Mouse (Mus musculus) lung, embryonic 16.5 days (tissue): Measurements from ENCODE around the gene Lsm12. TPM values are rescaled to one million over a fixed set of nuclear protein-coding genes. Genes with fewer than 3 reads are reported as not detected.
A peak's percentile ranks its signal among the peaks of the same experiment; 100 is the strongest.

ENCODE experiments used
- ATAC-seq: fragments of 200-750 bp; cut with Nextera tagmentation; 2 replicates; pipeline ENCODE4 v1.8.0; 2017; ENCODE audit warnings: low read depth, mild to moderate bottlenecking, moderate library complexity
- H3K27ac ChIP-seq: fragments of 300-500 bp; sonication (generic); 2 replicates; pipeline ENCODE4 v1.5.1; 2014; ENCODE audit warnings: mild to moderate bottlenecking, control low read depth, low read length
- H3K27me3 ChIP-seq: fragments of 300-500 bp; sonication (generic); 2 replicates; pipeline ENCODE4 v1.6.1; 2014; ENCODE audit warnings: low read depth, low read length, mixed read lengths; ENCODE audit not compliant: control insufficient read depth, insufficient read depth
- H3K36me3 ChIP-seq: fragments of 300-500 bp; sonication (generic); 2 replicates; pipeline ENCODE4 v1.6.1; 2014; ENCODE audit warnings: low read length; ENCODE audit not compliant: control insufficient read depth, insufficient read depth
- H3K4me1 ChIP-seq: fragments of 300-500 bp; sonication (generic); replicated peaks from 2 replicates; pipeline ENCODE4 v1.6.1; 2014; ENCODE audit warnings: low read length, mixed read lengths; ENCODE audit not compliant: control insufficient read depth, insufficient read depth
- H3K4me2 ChIP-seq: fragments of 300-500 bp; sonication (generic); 2 replicates; pipeline ENCODE4 v1.6.1; 2014; ENCODE audit warnings: low read depth, low read length, control low read depth
- H3K4me3 ChIP-seq: fragments of 300-500 bp; sonication (generic); 2 replicates; pipeline ENCODE4 v1.5.1; 2014; ENCODE audit warnings: mild to moderate bottlenecking, low read length, control low read depth
- H3K9ac ChIP-seq: fragments of 300-500 bp; sonication (generic); 2 replicates; pipeline ENCODE4 v1.6.1; 2014; ENCODE audit warnings: low read length, control low read depth
- H3K9me3 ChIP-seq: fragments of 300-500 bp; sonication (generic); 2 replicates; pipeline ENCODE4 v1.6.1; 2016; ENCODE audit warnings: low read length; ENCODE audit not compliant: control insufficient read depth
- WGBS: fragments of 180-500 bp; shearing (Covaris S2); extraction: QIAGEN DNeasy Blood & Tissue Kit; methylation state at CpG from one replicate; pipeline ENCODE4 v1.1.7; 2014; 5-methylcytosine and 5-hydroxymethylcytosine counted together
- polyA plus RNA-seq: library from polyadenylated mRNA; unstranded; fragments of >200 nt; fragmentation: Nextera tagmentation; extraction: Ambion mirVana; gene quantifications from 2 replicates; pipeline ENCODE4 v1.2.1, GENCODE M21; 2015

Gene Lsm12
- polyA plus RNA-seq, 1 experiment from 2014 or later, result 130 TPM

- Histone ChIP-seq H3K4me1 (peaks cover 77% of the 10 kb centered on the region), H3K4me2 (peak overlapping the region; percentile 73), H3K4me3 (peak overlapping the region; percentile 58), H3K9ac (peak overlapping the region; percentile 68), H3K36me3 (0 out of 2 replicates have a peak, but pooled peaks cover 2% of the 10 kb centered on the region), H3K27ac (peak overlapping the region; percentile 98), H3K9me3 (no peaks in the 10 kb centered on the region), H3K27me3 (no peaks in the 10 kb centered on the region)
- no peak for ATAC-seq
- WGBS, result 42% methylated on average over 7 of the region's 7 CpGs
Measured at GRCm38 (mm10) chr11:102217876-102218430, 32.9 kb upstream of the Lsm12 start.

GRCm38 (mm10) chr11:102217396-102217795, 32.3 kb upstream of the Lsm12 start:
- no peaks in the 10 kb centered on the region for H3K9me3 ChIP-seq
- peak overlapping the region; percentile 98 for H3K27ac ChIP-seq
- peak overlapping the region; percentile 73 for H3K4me2 ChIP-seq
- peaks cover 77% of the 10 kb centered on the region for H3K4me1 ChIP-seq
- peak overlapping the region; percentile 58 for H3K4me3 ChIP-seq
- WGBS, result 37% methylated on average over 6 of the region's 6 CpGs
- H3K36me3 ChIP-seq, result 0 out of 2 replicates have a peak, but pooled peaks cover 2% of the 10 kb centered on the region
- H3K27me3 ChIP-seq, result no peaks in the 10 kb centered on the region
- no peak for ATAC-seq
- H3K9ac ChIP-seq, result peak overlapping the region; percentile 68

- peak overlapping the region; percentile 73 for H3K4me2 ChIP-seq
- H3K9me3 ChIP-seq, result no peaks in the 10 kb centered on the region
- H3K36me3 ChIP-seq, result 0 out of 2 replicates have a peak, but pooled peaks cover 2% of the 10 kb centered on the region
- H3K4me1 ChIP-seq, result peaks cover 80% of the 10 kb centered on the region
- peak; percentile 6 for ATAC-seq
- 20% methylated on average over 5 of the region's 5 CpGs for WGBS
- peak overlapping the region; percentile 98 for H3K27ac ChIP-seq
- peak overlapping the region; percentile 68 for H3K9ac ChIP-seq
- H3K4me3 ChIP-seq, result peak overlapping the region; percentile 58
- H3K27me3 ChIP-seq, result no peaks in the 10 kb centered on the region
Measured at GRCm38 (mm10) chr11:102216886-102217240, 31.8 kb upstream of the Lsm12 start.

- Histone ChIP-seq H3K4me2 (peak overlapping the region; percentile 73), H3K4me3 (peak overlapping the region; percentile 58), H3K9me3 (no peaks in the 10 kb centered on the region), H3K36me3 (no peaks in the 10 kb centered on the region), H3K4me1 (peaks cover 82% of the 10 kb centered on the region), H3K9ac (peak overlapping the region; percentile 68), H3K27ac (peak overlapping the region; percentile 98), H3K27me3 (no peaks in the 10 kb centered on the region)
- peak; percentile 82 for ATAC-seq
- 8% methylated on average over 12 of the region's 12 CpGs for WGBS
Measured at GRCm38 (mm10) chr11:102216056-102216885, 31.2 kb upstream of the Lsm12 start.

GRCm38 (mm10) chr11:102215511-102215910, 30.4 kb upstream of the Lsm12 start:
- peak overlapping the region; percentile 73 for H3K4me2 ChIP-seq
- H3K4me1 ChIP-seq, result peaks cover 82% of the 10 kb centered on the region
- H3K36me3 ChIP-seq, result no peaks in the 10 kb centered on the region
- H3K9ac ChIP-seq, result peak overlapping the region; percentile 35
- peak overlapping the region; percentile 35 for H3K4me3 ChIP-seq
- H3K27ac ChIP-seq, result peak overlapping the region; percentile 98
- no peaks in the 10 kb centered on the region for H3K9me3 ChIP-seq
- WGBS, result 49% methylated on average over 11 of the region's 11 CpGs
- ATAC-seq, result no peak
- no peaks in the 10 kb centered on the region for H3K27me3 ChIP-seq

- no peak for ATAC-seq
- Histone ChIP-seq H3K9me3 (no peaks in the 10 kb centered on the region), H3K36me3 (no peaks in the 10 kb centered on the region), H3K4me2 (peak overlapping the region; percentile 73), H3K27me3 (no peaks in the 10 kb centered on the region), H3K4me3 (no peak overlapping the region; the same call in 1 of the 2 replicates), H3K4me1 (peaks cover 75% of the 10 kb centered on the region), H3K27ac (peak overlapping the region; percentile 98), H3K9ac (peak overlapping the region; percentile 35; the same call in 1 of the 2 replicates)
- 27% methylated on average over 10 of the region's 10 CpGs for WGBS
Measured at GRCm38 (mm10) chr11:102214430-102215156, 29.5 kb upstream of the Lsm12 start.

GRCm38 (mm10) chr11:102211936-102212341, 26.8 kb upstream of the Lsm12 start:
- Histone ChIP-seq H3K36me3 (no peaks in the 10 kb centered on the region), H3K4me3 (no peak overlapping the region), H3K9me3 (no peaks in the 10 kb centered on the region), H3K27ac (no peak overlapping the region), H3K9ac (no peak overlapping the region), H3K4me1 (peaks cover 73% of the 10 kb centered on the region), H3K27me3 (no peaks in the 10 kb centered on the region), H3K4me2 (no peak overlapping the region; the same call in 1 of the 2 replicates)
- no peak for ATAC-seq
- WGBS, result 33% methylated on average over 18 of the region's 18 CpGs

GRCm38 (mm10) chr11:102211011-102211410, 25.9 kb upstream of the Lsm12 start:
- ATAC-seq, result no peak
- Histone ChIP-seq H3K27ac (no peak overlapping the region), H3K4me2 (no peak overlapping the region), H3K36me3 (peaks cover 4% of the 10 kb centered on the region; the same call in 1 of the 2 replicates), H3K9me3 (no peaks in the 10 kb centered on the region), H3K27me3 (no peaks in the 10 kb centered on the region), H3K4me3 (no peak overlapping the region), H3K4me1 (peaks cover 66% of the 10 kb centered on the region), H3K9ac (no peak overlapping the region)
- 41% methylated on average over 5 of the region's 5 CpGs for WGBS

GRCm38 (mm10) chr11:102210185-102210584, 25.1 kb upstream of the Lsm12 start:
- no peak overlapping the region for H3K9ac ChIP-seq
- WGBS, result 56% methylated on average over 3 of the region's 3 CpGs
- no peak for ATAC-seq
- H3K4me2 ChIP-seq, result no peak overlapping the region
- no peaks in the 10 kb centered on the region for H3K9me3 ChIP-seq
- H3K4me1 ChIP-seq, result peaks cover 58% of the 10 kb centered on the region
- peaks cover 6% of the 10 kb centered on the region; the same call in 1 of the 2 replicates for H3K36me3 ChIP-seq
- no peaks in the 10 kb centered on the region for H3K27me3 ChIP-seq
- H3K4me3 ChIP-seq, result no peak overlapping the region
- no peak overlapping the region for H3K27ac ChIP-seq
